Mouse (Mus musculus): ENCODE measurements around the gene Gm6525.
A peak's percentile ranks its signal among the peaks of the same experiment; 100 is the strongest.

Gene Gm6525

GRCm38 (mm10) chr3:84175337-84176315, 1.7 kb downstream of the Gm6525 start:
- peak; percentile 86 for DNase-seq

DNA sequence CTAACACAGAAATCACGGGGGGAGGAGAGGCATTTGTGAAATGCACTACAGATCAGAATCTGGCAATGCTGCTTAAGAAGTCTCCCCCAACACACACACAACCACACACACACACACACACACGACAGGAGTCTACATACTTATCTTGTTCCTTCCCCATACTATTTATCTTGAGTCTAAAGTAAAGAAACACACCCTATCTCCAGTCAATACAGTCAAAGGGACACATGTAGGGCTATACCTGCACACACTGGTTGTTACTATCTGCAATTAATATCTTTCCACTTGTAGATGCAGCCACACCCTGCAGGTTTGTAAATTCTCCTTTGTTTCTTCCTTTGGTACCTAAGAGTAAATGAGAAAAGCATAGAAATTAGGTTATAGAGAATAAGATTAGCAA, 3.9 kb downstream of the Gm6525 start:
- no peak for DNase-seq

DNA sequence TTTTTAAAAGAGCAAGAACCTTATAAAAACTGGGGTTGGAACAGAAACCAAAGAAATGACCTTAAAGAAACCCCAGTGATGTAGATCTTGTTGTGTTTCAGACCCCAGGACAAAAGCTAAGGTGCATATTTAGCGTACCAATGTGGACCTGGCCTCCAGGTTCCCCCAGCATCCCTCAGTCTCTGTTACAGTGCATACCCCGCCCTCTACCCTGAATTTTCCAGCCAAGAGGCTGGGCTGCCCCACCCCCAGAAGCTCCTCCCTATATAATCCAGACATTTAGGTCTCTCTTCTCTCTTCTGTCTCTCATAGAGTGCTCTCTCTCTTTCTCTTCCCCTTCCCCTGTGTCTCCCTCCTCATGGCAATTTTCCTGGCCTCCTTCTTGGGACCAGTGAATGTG, 6.4 kb downstream of the Gm6525 start:
- no peak for DNase-seq

GRCm38 (mm10) chr3:84181102-84181501, 7.2 kb downstream of the Gm6525 start:
- DNase-seq: no peak

DNA sequence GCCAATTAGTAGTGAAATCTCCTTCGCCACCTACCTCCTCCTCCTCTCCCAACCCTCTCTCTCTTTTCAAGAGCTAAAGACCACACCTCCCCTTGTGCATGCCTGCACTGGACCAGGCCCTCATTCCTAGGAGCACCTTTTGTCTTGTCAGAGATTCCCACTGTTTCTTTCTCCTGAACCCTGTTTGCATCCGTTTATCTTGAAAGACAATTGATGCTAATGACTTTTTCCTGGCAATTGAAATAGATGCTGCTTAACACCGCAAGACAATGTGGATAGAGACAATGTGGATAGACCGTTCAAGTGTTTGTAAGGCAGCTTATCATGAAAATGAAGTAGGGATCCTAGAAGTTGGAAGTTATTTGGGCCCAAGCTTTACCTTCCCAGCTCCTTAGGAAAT, 7.8 kb downstream of the Gm6525 start:
- DNase-seq: no peak

DNA sequence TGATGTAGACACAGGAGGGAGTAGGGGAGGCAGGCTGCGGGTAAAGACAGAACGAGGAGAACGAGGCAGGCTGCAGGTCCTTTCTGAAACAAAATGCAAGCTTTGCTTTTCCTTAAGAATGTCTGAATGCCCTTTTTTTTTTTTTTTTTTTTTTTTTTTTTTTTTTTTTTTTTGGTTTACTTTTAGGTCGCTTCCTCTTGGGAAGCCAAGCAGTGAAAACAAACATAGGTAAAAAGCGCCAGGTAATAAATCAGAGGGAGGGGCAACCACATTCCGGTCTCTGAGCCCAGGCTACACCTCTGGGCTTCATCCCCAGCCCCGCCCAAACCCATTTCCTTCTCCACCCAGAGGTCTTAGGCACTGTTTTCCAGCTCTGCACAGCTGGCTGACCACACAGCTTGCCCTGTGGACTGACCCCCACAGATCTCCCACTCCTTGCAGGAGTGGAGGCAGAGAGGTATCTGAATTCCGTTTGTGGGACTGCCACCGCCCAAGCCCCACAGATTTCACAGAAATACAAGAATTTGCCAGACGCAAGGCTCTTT, 15.8 kb downstream of the Gm6525 start:
- peak; percentile 38 for DNase-seq

DNA sequence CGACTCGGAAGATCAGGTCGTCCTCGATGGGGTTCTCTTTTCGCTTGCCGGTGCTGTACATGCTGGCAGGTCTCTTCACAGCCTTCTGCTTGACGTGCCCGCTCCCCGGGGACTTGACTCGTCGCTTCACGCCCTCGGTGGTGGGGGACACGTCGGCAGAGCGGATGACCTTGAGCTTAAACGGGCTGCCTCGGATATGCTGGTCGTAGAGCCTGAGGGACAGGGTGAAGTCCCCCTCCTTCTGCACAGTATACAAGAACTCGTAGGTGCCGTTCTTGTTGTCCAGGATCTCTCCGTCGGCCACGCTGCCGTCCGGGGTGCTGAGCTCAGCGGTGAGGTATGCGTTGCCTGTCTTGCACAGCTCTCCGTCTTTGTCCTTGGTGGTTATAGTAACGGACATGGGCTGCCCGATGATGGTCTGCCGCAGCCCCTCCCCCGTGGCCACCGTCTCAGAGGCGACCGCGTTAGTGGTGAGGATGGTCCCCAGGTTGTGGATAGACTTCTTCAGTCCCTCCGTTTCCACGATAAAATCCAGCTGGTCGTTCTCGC, 16.7 kb downstream of the Gm6525 start:
- DNase-seq: no peak

DNA sequence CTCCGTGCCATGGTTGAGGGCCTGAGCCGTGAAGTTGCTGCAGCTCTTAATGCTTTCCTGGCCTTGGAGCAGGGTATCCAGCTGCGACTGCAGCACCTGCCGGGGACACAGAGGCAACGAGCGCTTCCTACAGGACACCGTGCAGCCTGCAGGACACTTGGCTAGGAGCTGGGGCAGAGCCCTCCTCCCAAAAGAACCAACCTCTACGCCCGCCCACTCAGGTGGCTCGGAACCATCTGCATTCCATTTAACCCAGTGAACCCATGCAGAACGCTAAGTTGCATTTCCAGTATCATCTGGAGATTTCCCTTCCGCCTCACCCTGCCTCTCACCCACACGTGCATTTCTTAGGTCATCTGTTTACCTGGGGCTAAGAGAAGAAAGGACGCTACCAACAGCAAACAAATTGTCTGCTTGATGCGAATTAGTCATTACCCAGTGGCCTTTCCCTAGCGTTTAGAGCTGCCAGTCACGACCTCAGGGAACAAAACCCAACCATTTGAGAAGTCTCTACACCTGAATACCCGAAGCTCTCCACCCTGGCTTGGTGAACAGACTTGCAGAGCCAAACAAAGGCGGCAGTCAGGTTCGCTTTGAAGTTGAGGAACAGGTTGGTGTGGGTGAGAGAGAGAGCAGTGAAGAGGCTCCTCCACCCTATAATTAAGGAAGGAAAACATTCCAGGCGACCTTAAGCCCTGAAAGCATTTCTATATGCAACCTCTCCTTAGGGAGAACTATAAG, 17.4 kb downstream of the Gm6525 start:
- DNase-seq: no peak

DNA sequence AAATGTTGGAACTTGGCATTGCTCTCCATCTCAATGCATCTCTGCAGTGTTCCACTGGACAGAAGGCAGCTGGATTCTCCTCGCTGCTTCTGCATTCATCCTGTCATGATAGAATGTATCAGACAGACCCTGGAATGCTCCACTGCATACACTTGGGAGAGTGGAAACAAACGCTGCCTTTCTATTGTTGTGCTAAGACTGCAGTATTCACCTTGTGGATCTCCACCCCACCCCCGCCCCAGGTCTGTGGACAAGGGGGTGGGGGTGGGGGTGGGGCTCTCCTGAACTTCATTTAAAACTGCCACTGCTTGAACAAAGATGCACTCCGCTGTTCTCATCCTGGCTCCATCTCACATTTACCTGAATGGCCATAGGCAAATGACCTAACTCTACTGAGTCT, 20.0 kb downstream of the Gm6525 start:
- no peak for DNase-seq

DNA sequence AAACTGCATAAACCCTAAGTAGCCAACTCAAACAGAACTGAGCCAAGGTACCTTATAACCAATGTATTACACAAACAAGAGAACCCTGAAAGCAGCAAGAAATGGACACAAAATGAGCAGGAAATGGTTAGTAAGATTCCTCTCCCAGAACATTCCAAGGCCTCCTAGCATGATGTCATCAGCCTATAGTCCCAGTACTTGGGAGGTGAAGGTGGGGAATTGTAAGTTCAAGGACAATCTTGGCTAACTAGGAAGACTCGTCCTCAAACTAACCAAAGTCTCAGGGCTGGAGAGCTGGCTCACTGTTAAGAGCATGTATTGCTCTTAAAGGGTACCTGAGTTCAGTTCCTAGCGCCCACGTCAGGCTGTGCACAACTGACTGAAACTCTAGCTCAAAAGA, 24.3 kb downstream of the Gm6525 start:
- no peak for DNase-seq

DNA sequence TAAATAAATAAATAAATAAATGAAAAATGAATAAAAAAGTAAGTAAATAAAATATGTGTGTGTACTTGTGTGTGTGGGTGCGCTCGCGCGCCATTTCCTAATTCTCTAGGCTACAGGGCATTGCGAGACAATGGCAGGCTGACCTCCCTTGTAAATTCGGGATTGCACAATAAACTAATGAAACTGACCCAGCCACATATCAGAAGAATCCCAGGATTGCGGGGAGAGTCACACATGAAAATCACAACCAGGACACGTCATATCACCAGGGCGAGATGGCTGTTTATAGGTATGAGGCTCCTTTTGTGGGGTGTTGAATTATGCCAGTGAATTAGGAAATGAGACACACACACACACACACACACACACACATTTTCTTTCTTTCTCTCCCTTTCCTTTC, 25.6 kb downstream of the Gm6525 start:
- DNase-seq: no peak

GRCm38 (mm10) chr3:84200559-84201420, 26.9 kb downstream of the Gm6525 start:
- no peak for DNase-seq

- DNase-seq: no peak
Measured at GRCm38 (mm10) chr3:84204640-84205039, 30.7 kb downstream of the Gm6525 start.

GRCm38 (mm10) chr3:84205650-84206049, 31.7 kb downstream of the Gm6525 start:
- no peak for DNase-seq

DNA sequence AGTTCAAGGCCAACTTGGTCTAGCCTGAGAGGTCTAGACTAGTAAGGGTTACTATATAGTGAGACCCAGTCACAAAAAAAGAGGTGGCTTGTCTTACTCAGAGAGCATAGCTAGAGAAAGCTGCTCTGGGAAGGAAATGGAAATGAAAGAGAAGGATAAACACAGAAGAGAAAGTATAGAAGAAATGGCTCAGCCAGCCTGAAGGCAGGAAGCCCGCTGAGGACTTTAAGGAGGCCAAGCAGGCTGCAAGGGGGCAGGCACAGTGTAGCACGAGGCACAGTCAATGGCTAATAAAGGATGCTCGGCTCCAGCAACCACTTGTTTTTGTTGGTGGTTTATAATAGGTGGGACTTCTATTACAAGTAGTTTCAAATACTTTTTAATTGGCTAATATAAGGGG, 32.2 kb downstream of the Gm6525 start:
- no peak for DNase-seq

DNA sequence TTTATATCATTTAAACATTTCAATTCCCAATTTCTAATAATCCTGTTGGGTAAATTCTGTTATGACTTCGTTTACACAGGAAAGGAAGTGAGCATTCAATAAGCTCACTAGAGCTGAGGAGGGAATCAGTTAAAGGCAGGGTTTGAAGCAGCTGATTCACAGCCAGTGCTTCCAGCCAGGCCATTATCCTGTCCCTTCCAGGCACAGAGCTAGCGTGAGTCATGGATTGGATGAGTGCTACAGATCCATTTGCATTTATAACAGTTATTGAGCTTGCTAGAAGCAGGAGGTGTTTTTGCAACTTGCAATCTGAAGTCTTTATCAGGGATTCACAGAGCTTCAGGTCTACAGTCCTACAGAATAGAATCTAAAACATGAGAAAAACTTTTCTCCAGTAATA, 33.5 kb downstream of the Gm6525 start:
- DNase-seq: no peak

- no peak for DNase-seq
Measured at GRCm38 (mm10) chr3:84208475-84208874, 34.6 kb downstream of the Gm6525 start.

DNA sequence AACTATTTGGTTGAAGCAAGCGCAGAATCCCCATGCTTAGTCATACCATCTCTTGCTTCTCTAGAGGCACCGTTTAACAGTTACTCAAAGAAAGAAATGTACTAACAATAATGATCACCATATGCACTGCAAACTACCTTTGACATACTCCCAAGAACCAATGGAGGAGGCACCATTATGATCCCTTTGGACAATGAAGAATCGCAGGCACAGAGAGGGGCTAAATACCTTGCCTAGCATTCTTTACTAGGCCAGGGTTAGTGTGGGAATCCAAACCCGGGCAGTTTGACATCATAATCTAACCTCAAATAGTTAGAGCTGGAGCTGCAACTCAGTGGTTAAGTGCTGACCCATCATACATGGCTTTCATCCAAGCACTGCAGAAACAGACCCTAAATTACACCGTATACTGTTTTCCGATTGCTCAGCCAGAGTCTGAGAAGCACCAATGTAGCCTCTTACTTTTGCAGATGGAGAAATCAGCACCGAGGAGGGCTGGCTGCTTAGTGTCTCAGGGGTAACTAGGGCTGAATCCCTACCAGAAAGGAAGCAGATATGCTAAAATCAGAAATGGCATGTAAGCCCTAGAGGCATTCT, 35.1 kb downstream of the Gm6525 start:
- no peak for DNase-seq

GRCm38 (mm10) chr3:84211340-84211875, 37.5 kb downstream of the Gm6525 start:
- no peak for DNase-seq

DNA sequence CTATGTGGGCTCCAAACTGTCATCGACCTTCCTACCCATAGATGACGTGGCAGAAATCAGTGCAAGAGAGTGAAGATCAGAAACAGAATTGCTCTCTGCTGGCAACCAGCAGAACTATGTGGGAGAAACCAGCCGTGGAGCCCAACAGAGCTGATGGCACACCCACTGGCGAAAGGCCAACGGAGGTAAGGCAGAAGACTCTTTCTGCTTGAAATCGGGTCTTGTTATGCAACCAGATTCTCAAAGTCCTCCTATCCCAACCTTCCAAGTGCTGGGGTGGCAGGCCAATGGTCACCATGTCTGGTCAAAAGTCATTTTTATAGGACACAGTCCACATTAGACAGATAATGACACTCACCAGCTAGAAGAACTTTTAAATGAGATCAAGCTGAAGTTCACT, 40.6 kb downstream of the Gm6525 start:
- DNase-seq: peak; percentile 97

DNA sequence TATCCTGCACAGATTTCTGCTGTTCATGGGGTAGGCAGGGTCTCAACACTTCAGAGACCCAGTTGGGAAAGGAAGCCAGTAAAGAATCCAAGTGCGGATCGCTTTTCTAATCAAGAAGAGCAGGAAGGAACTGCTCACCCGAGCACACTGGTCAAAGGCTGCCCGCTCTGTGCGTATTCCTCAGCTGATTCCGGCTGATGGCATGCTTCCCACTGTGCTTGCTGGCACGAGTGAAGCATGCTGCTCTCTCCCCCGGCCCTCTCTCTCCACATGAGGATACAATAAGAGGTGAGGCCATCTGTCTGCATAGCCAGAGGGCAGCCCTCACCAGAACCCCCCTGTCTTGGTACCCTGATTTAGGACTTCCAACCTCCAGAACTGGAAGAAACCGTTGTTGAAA, 41.3 kb downstream of the Gm6525 start:
- peak; percentile 82 for DNase-seq
